Mouse (Mus musculus) testis, adult 2 months (tissue): ENCODE data around the gene A930004D18Rik. TPM values are rescaled to one million over a fixed set of nuclear protein-coding genes. Genes with fewer than 3 reads are reported as not detected.

Experiments
- H3K27ac ChIP-seq: fragments of 200-500 bp; 2 replicates; pipeline ENCODE4 v1.5.1; 2012; ENCODE audit warnings: low read depth, low read length; ENCODE audit not compliant: control insufficient read depth, insufficient read depth
- H3K27me3 ChIP-seq: fragments of 200-500 bp; 2 replicates; pipeline ENCODE4 v1.6.1; 2012; ENCODE audit warnings: mild to moderate bottlenecking, low read length, moderate library complexity; ENCODE audit not compliant: control insufficient read depth, insufficient read depth
- H3K36me3 ChIP-seq: fragments of 200-500 bp; 2 replicates; pipeline ENCODE4 v1.6.1; 2012; ENCODE audit warnings: mild to moderate bottlenecking, low read length; ENCODE audit not compliant: control insufficient read depth, insufficient read depth
- H3K4me1 ChIP-seq: fragments of 200-500 bp; 2 replicates; pipeline ENCODE4 v1.6.1; 2012; ENCODE audit warnings: low read length; ENCODE audit not compliant: control insufficient read depth, insufficient read depth
- H3K4me3 ChIP-seq: fragments of 200-500 bp; 2 replicates; pipeline ENCODE4 v1.5.1; 2012; ENCODE audit warnings: low read depth, mild to moderate bottlenecking, low read length, moderate library complexity, mixed read lengths; ENCODE audit not compliant: control insufficient read depth
- CTCF ChIP-seq: fragments of 200-500 bp; IDR thresholded peaks from 2 replicates; pipeline ENCODE4 v1.5.1; 2012; ENCODE audit warnings: low read depth, mild to moderate bottlenecking, inconsistent platforms, low read length, moderate library complexity; ENCODE audit not compliant: control insufficient read depth, insufficient read depth, insufficient replicate concordance
- POLR2A ChIP-seq: fragments of 200-500 bp; IDR thresholded peaks from 2 replicates; pipeline ENCODE4 v1.6.1; 2012; ENCODE audit warnings: low read depth, mild to moderate bottlenecking, inconsistent platforms, low read length, moderate library complexity; ENCODE audit not compliant: control insufficient read depth
- polyA plus RNA-seq: library from polyadenylated mRNA; depleted of rRNA; stranded (reverse); fragments of >200 nt; gene quantifications from 2 replicates; pipeline ENCODE4 v1.2.3, GENCODE M21; 2012

Gene A930004D18Rik
- polyA plus RNA-seq, 1 experiment, result 0.07 TPM

- H3K27ac ChIP-seq, result no peak overlapping the region
Observed at GRCm38 (mm10) chr2:18040347-18041160, 3.0 kb upstream of the A930004D18Rik start.

GRCm38 (mm10) chr2:18039566-18040290 lies 2.2 kb upstream of the A930004D18Rik start:
- Histone ChIP-seq H3K27ac (no peak overlapping the region), H3K4me3 (peak overlapping the region; percentile 78), H3K36me3 (no peaks in the 10 kb centered on the region), H3K27me3 (peaks cover 5% of the 10 kb centered on the region), H3K4me1 (peaks cover 22% of the 10 kb centered on the region)
- no peak for TF ChIP-seq CTCF
- TF ChIP-seq POLR2A, result no peak

More at GRCm38 (mm10) chr2:18040347-18041160, 3.0 kb upstream of the A930004D18Rik start:
- H3K4me3 ChIP-seq, result peak overlapping the region; percentile 69
- H3K4me1 ChIP-seq, result peaks cover 22% of the 10 kb centered on the region
- H3K36me3 ChIP-seq, result no peaks in the 10 kb centered on the region
- H3K27me3 ChIP-seq, result peaks cover 5% of the 10 kb centered on the region
- no peak; the same call in 1 of the 2 replicates for TF ChIP-seq POLR2A
- TF ChIP-seq CTCF, result no peak

GRCm38 (mm10) chr2:18038895-18039371 lies 1.4 kb upstream of the A930004D18Rik start:
- H3K36me3 ChIP-seq, result no peaks in the 10 kb centered on the region
- H3K4me3 ChIP-seq, result no peak overlapping the region
- peaks cover 22% of the 10 kb centered on the region for H3K4me1 ChIP-seq
- TF ChIP-seq CTCF (no peak), POLR2A (no peak)
- no peak overlapping the region for H3K27ac ChIP-seq
- peaks cover 5% of the 10 kb centered on the region for H3K27me3 ChIP-seq

- Histone ChIP-seq H3K36me3 (no peaks in the 10 kb centered on the region), H3K4me3 (no peak overlapping the region), H3K4me1 (peaks cover 22% of the 10 kb centered on the region), H3K27ac (no peak overlapping the region), H3K27me3 (peaks cover 5% of the 10 kb centered on the region)
- no peak for TF ChIP-seq CTCF
- TF ChIP-seq POLR2A, result no peak
Observed at GRCm38 (mm10) chr2:18038141-18038752, 710 bp upstream of the A930004D18Rik start.

GRCm38 (mm10) chr2:18034371-18035250 lies 2.9 kb downstream of the A930004D18Rik start:
- Histone ChIP-seq H3K27me3 (peaks cover 4% of the 10 kb centered on the region; the same call in 1 of the 2 replicates), H3K4me3 (no peak overlapping the region), H3K27ac (no peak overlapping the region), H3K36me3 (no peaks in the 10 kb centered on the region), H3K4me1 (peaks cover 12% of the 10 kb centered on the region)
- TF ChIP-seq CTCF (no peak), POLR2A (no peak)

- H3K4me1 ChIP-seq, result peaks cover 11% of the 10 kb centered on the region
- H3K27ac ChIP-seq, result no peak overlapping the region
- no peak for TF ChIP-seq POLR2A
- TF ChIP-seq CTCF, result no peak
- H3K27me3 ChIP-seq, result no peaks in the 10 kb centered on the region; the same call in 1 of the 2 replicates
- no peaks in the 10 kb centered on the region for H3K36me3 ChIP-seq
- H3K4me3 ChIP-seq, result no peak overlapping the region
Observed at GRCm38 (mm10) chr2:18033166-18034108, 4.1 kb downstream of the A930004D18Rik start.
